Mouse (Mus musculus): ENCODE measurements around the gene Spata31d1a. TPM values are rescaled to one million over a fixed set of nuclear protein-coding genes. Genes with fewer than 3 reads are reported as not detected.

The Spata31d1a gene
- not detected for polyA plus RNA-seq (2017; shearing (Covaris generic))

DNA sequence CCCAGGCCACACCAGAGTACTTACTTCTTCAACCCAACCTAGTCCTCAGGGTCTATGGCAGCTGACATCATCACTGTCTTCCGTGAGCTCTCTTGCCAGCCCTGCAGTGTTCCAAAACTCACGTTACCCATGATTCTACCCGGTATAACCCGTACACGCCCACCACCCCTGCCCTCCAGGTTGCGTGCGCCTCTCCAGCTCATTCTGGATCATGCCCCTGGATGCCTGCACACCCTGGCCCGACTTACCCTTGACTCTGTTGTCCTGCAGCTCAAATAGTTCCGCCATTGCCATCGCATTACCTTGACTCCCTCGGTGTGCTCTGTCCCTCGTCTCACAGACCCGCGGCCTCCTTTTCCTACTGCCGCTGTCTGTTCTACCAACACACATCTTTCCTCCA, at the start of gene Spata31d1a:
Gene Spata31d1a, minus strand, starts transcription at position 101 of the 400 bp plus-strand sequence.

DNA sequence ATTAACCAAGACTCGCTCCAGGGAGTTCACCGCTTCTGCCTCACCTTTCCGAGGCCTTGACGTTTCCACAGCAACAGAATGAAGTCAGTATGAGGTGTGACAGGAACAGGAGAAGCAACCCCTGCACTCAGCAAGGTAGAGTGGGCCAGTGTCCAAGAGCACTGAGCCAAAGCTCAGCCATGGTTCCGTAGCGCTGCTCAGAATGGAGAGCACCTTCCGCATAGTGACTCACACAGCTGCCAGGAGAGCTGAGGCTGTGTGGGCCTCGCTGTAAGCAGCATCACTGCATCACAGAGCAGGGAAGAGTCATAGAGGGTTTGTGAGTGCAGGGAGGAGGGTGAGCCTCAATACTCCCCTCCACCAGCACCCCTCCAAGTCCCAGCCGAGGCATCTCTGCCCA, 36.6 kb upstream of the Spata31d1a start, which contains the start of gene 1700014D04Rik:
Gene 1700014D04Rik, minus strand, starts transcription at position 42 of the 400 bp plus-strand sequence.

DNA sequence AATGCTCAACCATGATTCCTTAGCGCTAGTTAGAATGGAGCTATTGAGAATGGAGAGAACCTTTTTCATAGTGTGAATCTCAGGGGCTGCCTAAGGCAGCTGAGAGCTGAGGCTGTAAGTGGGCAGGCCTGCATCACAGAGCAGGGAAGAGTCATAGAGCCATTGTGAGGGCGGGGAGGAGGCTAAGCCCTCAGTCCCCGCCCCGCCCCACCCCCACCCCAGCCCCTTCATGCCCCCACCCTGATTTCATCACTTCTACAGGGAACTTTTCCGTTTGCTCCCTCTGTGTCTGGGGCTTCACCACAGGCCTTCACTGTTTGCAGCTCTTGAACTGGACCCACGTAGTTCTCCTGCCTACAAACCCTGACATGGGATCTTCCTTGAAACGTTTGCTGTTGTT, 21.5 kb upstream of the Spata31d1a start, which contains the start of gene Spata31d1d:
Gene Spata31d1d, minus strand, starts transcription at position 101 of the 400 bp plus-strand sequence.

DNA sequence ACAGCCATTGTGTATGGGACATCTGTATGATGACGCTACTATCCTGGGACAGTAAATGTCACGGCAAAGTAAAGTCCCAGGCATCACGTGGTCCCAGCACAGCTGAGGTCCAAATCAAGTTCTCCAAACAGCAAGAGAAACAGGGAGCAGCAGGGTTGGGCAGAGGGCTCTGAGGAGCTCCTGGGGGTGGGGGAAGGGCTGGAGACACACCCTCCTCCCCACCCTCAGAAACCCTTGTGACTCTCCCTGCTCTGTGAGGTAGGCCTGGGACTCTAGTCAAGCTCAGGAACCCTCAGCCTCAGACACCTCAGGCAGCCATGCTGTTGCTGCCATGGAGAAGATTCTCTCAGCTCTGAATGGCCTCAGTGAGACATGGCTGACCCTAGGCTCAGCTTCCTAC, 1.9 kb upstream of the Spata31d1a start, which contains the start of gene Spata31d1b:
Gene Spata31d1b, plus strand, starts transcription at position 301 of the 400 bp plus-strand sequence.

DNA sequence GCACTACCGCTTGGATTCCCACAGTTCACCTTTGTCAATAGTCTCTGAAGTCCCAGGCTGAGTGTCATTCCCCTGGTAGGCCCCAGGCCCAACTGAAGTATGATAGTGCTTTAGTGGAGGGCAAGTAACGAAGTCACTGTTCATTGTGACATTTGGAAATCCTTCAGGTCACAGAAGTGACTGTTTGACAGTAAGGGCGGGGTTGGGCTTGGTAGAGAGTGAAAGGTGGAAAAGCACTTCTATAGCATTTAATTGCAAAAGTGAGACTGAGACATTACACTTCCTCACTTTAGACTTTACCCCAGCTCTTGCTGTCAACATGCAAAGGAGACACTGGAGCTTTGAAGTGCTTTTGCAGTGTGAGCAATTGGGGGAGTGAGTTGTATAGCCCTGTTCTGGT, 16.1 kb downstream of the Spata31d1a start, which contains the start of gene 4921517D22Rik:
Gene 4921517D22Rik, minus strand, starts transcription at position 101 of the 400 bp plus-strand sequence.

DNA sequence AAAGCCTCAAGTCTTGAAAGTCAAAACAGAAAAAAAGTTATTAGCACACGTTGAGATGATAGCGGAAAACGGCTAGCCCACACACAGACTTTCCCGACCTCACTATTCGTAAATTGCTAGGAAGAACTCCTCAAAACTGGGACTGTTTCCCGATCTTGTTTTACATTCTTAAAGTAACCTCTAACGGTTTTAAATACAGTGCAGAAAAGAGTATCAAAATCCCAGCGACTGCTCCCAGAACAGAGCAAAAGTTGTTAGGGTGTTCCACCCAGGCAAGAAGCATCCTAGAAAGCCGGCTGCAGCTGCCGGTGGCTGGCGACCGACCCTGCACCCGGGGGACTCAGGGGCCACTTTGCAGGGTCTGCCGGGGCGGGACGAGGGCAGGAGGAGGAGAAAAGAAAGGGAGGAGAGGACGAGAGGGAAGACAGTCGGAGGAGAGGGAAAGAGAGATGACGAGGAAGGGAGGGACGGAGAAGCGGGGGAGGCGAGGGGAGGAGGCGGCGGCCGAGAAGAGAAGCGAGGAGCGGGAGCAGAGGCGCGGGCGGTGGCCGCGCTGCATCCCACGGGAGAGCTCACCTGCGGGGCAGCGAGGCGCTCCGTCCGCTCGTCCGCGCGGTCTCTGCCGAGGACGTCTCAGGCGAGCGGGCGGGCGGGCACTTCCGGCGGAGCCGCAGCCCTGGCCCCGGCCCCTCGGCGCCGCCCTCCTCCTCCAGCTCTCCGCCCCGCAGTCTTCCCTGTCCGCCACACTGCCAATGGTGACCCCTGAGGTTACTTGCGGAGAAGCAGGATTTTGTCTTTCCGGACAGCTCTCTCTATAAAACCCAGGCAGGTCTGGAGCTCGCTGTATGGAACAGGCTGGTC, 34.7 kb downstream of the Spata31d1a start, which contains the start of gene Golm1:
Gene Golm1, minus strand, starts transcription at position 661 of the 861 bp plus-strand sequence.

Other genes with a start within 250 kb of the Spata31d1a start
- 18.7 TPM for gene Agtpbp1, start 125.1 kb downstream of the Spata31d1a start, polyA plus RNA-seq (2017; shearing (Covaris generic))
- 66.5 TPM for gene Naa35, start 125.1 kb downstream of the Spata31d1a start, polyA plus RNA-seq (2017; shearing (Covaris generic))
- 37.4 TPM for gene Golm1, start 34.5 kb downstream of the Spata31d1a start, polyA plus RNA-seq (2017; shearing (Covaris generic))
- not detected for gene 4921517D22Rik, start 16.2 kb downstream of the Spata31d1a start, polyA plus RNA-seq (2017; shearing (Covaris generic))
- gene Spata31d1b, start 2.0 kb upstream of the Spata31d1a start, polyA plus RNA-seq (2017; shearing (Covaris generic)) = not detected
- gene Spata31d1d, start 21.4 kb upstream of the Spata31d1a start, polyA plus RNA-seq (2017; shearing (Covaris generic)) = not detected
- gene 1700014D04Rik, start 36.4 kb upstream of the Spata31d1a start, polyA plus RNA-seq (2017; shearing (Covaris generic)) = not detected
- 65.4 TPM for gene Isca1, start 59.5 kb upstream of the Spata31d1a start, polyA plus RNA-seq (2017; shearing (Covaris generic))
- not detected for gene Gm49354, start 71.9 kb upstream of the Spata31d1a start, polyA plus RNA-seq (2017; shearing (Covaris generic))
- gene Tut7, start 112.8 kb upstream of the Spata31d1a start, polyA plus RNA-seq (2017; shearing (Covaris generic)) = 156 TPM

All from activated CD4-positive, CD25-positive, alpha-beta regulatory T cell, adult 9 weeks (primary cell).